Mouse (Mus musculus): ENCODE data around the gene Tmem245. TPM values are rescaled to one million over a fixed set of nuclear protein-coding genes. Genes with fewer than 3 reads are reported as not detected.
"Not testable (repeated sequence)": the region's sequence is repeated elsewhere in the genome, so short reads cannot be mapped to it uniquely, and the experiment has no call there.

The Tmem245 gene
- polyA plus RNA-seq, 1 experiment from 2014 or later: 14.6 TPM

GRCm38 (mm10) chr4:56897511-56897910, 49.7 kb downstream of the Tmem245 start:
- 82% methylated on average over 3 of the region's 3 CpGs for WGBS
- ATAC-seq (ENCODE audit: insufficient number of reproducible peaks, insufficient read depth, low FRiP score, low TSS enrichment, low read depth): no peak
- H3K27me3 ChIP-seq: no peaks in the 10 kb centered on the region
- H3K9me3 ChIP-seq: no peaks in the 10 kb centered on the region
- no peak overlapping the region for H3K27ac ChIP-seq
- peaks cover 76% of the 10 kb centered on the region for H3K36me3 ChIP-seq
- no peak overlapping the region for H3K9ac ChIP-seq (replicated peaks)
- H3K4me1 ChIP-seq (replicated peaks): no peaks in the 10 kb centered on the region
- H3K4me3 ChIP-seq (replicated peaks): no peak overlapping the region
- H3K4me2 ChIP-seq: no peak overlapping the region

DNA sequence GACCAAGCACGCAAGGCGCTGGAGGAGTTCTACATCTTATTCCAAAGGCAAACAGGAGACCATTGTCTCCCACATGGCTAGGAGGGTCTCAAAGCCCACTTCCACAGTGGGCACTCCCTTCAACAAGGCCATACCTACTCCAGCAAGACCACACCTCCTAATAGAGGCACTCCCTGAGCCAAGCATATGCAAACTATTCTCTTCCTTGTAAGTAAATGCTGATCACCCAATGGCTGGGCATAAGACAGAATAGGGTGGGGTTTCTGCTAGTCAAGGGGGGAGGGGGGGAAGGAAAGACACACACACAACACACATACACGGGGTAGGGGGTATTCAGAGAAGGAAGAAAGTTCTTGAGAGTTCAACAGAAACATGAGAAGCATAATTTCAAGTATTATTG, 53.0 kb downstream of the Tmem245 start:
- H3K9ac ChIP-seq (replicated peaks): no peak overlapping the region
- H3K36me3 ChIP-seq: peaks cover 73% of the 10 kb centered on the region
- no peaks in the 10 kb centered on the region for H3K9me3 ChIP-seq
- WGBS: 85% methylated on average over 3 of the region's 3 CpGs
- H3K27me3 ChIP-seq: no peaks in the 10 kb centered on the region
- H3K4me1 ChIP-seq (replicated peaks): no peaks in the 10 kb centered on the region
- H3K27ac ChIP-seq: no peak overlapping the region
- no peak for ATAC-seq (ENCODE audit: insufficient number of reproducible peaks, insufficient read depth, low FRiP score, low TSS enrichment, low read depth)
- H3K4me2 ChIP-seq: no peak overlapping the region
- H3K4me3 ChIP-seq (replicated peaks): no peak overlapping the region

DNA sequence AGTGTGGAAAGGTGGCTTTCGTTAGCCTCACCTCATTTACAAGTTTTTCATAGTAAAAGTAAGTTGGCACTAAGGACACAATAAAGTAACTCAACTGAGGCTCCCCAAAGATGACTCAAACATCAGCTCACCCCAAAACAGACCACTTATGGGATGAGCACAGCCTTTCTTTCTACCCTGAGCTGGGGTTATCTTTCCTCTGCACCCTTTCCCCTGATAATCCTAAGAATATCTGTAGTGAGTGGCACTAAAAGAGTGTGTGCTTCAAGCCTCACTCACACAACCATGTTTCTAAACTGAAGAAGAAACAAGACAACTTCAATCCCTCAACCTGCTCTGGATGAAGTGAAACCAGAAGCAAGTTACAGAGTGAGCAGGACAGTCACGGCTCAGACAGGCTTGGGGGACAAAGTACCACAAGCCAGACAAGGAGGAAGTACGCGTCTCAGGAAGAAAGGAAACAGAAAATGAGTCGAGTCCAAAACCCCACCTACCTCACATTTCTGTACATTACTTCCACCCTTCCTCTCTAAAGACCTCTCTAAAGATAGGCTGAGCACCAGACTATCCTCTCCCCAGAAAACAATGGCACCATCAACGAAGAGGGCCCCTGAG, 54.6 kb downstream of the Tmem245 start:
- H3K36me3 ChIP-seq: peaks cover 69% of the 10 kb centered on the region
- WGBS: 89% methylated on average over 6 of the region's 6 CpGs

GRCm38 (mm10) chr4:56888483-56888882, 58.8 kb downstream of the Tmem245 start:
- no peak overlapping the region for H3K27ac ChIP-seq
- H3K36me3 ChIP-seq: peaks cover 71% of the 10 kb centered on the region
- WGBS: 86% methylated on average over 5 of the region's 5 CpGs
- ATAC-seq (ENCODE audit: insufficient number of reproducible peaks, insufficient read depth, low FRiP score, low TSS enrichment, low read depth): no peak
- no peak overlapping the region for H3K9ac ChIP-seq (replicated peaks)
- H3K9me3 ChIP-seq: no peaks in the 10 kb centered on the region
- no peak overlapping the region for H3K4me3 ChIP-seq (replicated peaks)
- no peak overlapping the region for H3K4me2 ChIP-seq
- H3K27me3 ChIP-seq: no peaks in the 10 kb centered on the region
- no peaks in the 10 kb centered on the region for H3K4me1 ChIP-seq (replicated peaks)

More for the DNA sequence above, 54.6 kb downstream of the Tmem245 start:
- no peak for ATAC-seq (ENCODE audit: insufficient number of reproducible peaks, insufficient read depth, low FRiP score, low TSS enrichment, low read depth)
- H3K4me2 ChIP-seq: no peak overlapping the region
- H3K9ac ChIP-seq (replicated peaks): no peak overlapping the region
- H3K27ac ChIP-seq: no peak overlapping the region
- no peak overlapping the region for H3K4me3 ChIP-seq (replicated peaks)
- no peaks in the 10 kb centered on the region for H3K9me3 ChIP-seq
- no peaks in the 10 kb centered on the region for H3K4me1 ChIP-seq (replicated peaks)
- H3K27me3 ChIP-seq: no peaks in the 10 kb centered on the region

GRCm38 (mm10) chr4:56886286-56886979, 60.8 kb downstream of the Tmem245 start:
- Histone ChIP-seq H3K9ac (replicated peaks) (no peak overlapping the region), H3K27me3 (no peaks in the 10 kb centered on the region), H3K4me3 (replicated peaks) (no peak overlapping the region), H3K27ac (no peak overlapping the region), H3K4me2 (no peak overlapping the region), H3K36me3 (peaks cover 81% of the 10 kb centered on the region), H3K4me1 (replicated peaks) (no peaks in the 10 kb centered on the region), H3K9me3 (no peaks in the 10 kb centered on the region)
- ATAC-seq (ENCODE audit: insufficient number of reproducible peaks, insufficient read depth, low FRiP score, low TSS enrichment, low read depth): no peak
- WGBS: 90% methylated on average over 6 of the region's 6 CpGs

- no peaks in the 10 kb centered on the region for H3K27me3 ChIP-seq
- no peaks in the 10 kb centered on the region for H3K4me1 ChIP-seq (replicated peaks)
- H3K27ac ChIP-seq: 0 out of 2 replicates have a peak overlapping the region, but pooled peaks have one; percentile 35
- 92% methylated on average over 11 of the region's 11 CpGs for WGBS
- no peaks in the 10 kb centered on the region for H3K9me3 ChIP-seq
- no peak overlapping the region for H3K4me3 ChIP-seq (replicated peaks)
- H3K4me2 ChIP-seq: no peak overlapping the region
- no peak overlapping the region for H3K9ac ChIP-seq (replicated peaks)
- H3K36me3 ChIP-seq: peaks cover 65% of the 10 kb centered on the region
- no peak for ATAC-seq (ENCODE audit: insufficient number of reproducible peaks, insufficient read depth, low FRiP score, low TSS enrichment, low read depth)
Measured at GRCm38 (mm10) chr4:56880036-56880703, 67.1 kb downstream of the Tmem245 start.

GRCm38 (mm10) chr4:56878971-56879370, 68.3 kb downstream of the Tmem245 start:
- no peaks in the 10 kb centered on the region for H3K9me3 ChIP-seq
- H3K4me3 ChIP-seq (replicated peaks): no peak overlapping the region
- peaks cover 64% of the 10 kb centered on the region for H3K36me3 ChIP-seq
- WGBS: 86% methylated on average over 7 of the region's 7 CpGs
- H3K9ac ChIP-seq (replicated peaks): no peak overlapping the region
- H3K4me1 ChIP-seq (replicated peaks): no peaks in the 10 kb centered on the region
- no peak for ATAC-seq (ENCODE audit: insufficient number of reproducible peaks, insufficient read depth, low FRiP score, low TSS enrichment, low read depth)
- no peaks in the 10 kb centered on the region for H3K27me3 ChIP-seq
- H3K4me2 ChIP-seq: no peak overlapping the region
- H3K27ac ChIP-seq: no peak overlapping the region

DNA sequence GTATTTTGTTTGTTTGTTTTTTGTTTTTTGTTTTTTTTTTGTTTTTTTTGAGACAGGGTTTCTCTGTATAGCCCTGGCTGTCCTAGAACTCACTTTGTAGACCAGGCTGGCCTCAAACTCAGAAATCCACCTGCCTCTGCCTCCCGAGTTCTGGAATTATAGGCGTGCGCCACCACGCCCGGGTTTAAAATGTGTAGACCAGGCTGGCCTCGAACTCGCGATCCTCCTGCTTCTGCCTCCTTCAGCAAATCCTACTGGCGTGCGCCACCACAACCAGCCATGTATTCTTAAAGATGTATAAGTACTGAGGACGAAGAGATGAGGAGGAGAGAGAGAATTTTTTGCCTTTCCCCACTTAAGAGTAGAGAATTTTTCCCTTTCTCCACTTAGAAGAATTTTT, 76.7 kb downstream of the Tmem245 start:
- H3K9ac ChIP-seq (replicated peaks); H3K9me3 ChIP-seq; H3K4me1 ChIP-seq (replicated peaks); H3K27ac ChIP-seq; H3K27me3 ChIP-seq; H3K4me3 ChIP-seq (replicated peaks); ATAC-seq (ENCODE audit: insufficient number of reproducible peaks, insufficient read depth, low FRiP score, low TSS enrichment, low read depth); H3K4me2 ChIP-seq: not testable (repeated sequence)
- peaks cover 34% of the 10 kb centered on the region for H3K36me3 ChIP-seq
- 98% methylated on average over 11 of the region's 11 CpGs for WGBS

DNA sequence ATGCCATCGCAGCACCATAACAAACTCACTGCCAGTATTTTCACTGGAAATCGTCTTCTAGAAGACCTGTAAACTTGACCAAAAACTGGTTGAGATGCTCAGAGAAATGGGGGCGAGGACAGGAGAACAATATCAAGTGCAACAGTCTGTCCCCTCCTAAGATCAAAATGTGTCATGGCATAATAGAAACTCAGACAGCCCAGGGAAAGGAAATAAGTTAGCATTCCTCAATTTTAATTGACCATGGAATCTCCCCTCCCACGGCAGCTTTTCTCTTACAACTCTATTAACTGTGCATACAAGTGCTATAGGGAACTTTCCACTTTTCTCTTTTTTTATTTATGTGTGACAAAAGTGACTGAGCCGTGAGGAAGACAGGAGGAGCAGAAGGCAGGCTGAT, 79.5 kb downstream of the Tmem245 start:
- H3K4me1 ChIP-seq (replicated peaks): peaks cover 16% of the 10 kb centered on the region
- peaks cover 13% of the 10 kb centered on the region for H3K36me3 ChIP-seq
- H3K4me2 ChIP-seq: no peak overlapping the region
- no peak overlapping the region for H3K9ac ChIP-seq (replicated peaks)
- H3K9me3 ChIP-seq: no peaks in the 10 kb centered on the region
- no peak overlapping the region for H3K4me3 ChIP-seq (replicated peaks)
- no peaks in the 10 kb centered on the region for H3K27me3 ChIP-seq
- H3K27ac ChIP-seq: no peak overlapping the region
- 84% methylated on average over 5 of the region's 5 CpGs for WGBS
- ATAC-seq (ENCODE audit: insufficient number of reproducible peaks, insufficient read depth, low FRiP score, low TSS enrichment, low read depth): no peak

DNA sequence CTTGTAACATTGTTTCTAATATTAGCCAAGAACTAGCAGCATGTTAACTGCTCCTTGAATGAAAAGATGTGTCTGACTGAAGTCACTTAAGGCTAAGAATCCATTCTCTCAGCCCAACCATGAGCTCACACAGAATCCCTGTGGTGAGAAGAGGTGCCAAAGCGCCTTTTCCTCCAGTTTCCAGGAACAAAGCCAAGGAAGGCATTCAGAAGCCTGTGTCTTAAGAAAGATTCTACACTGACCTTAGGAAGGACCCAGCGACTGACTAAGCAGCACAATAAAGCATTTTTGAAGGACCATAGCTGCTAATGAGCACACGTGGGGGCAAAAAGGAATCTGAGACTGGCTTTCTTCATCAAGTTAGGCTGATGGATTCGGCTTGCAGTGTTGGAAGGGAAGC, 81.3 kb downstream of the Tmem245 start:
- no peak for ATAC-seq (ENCODE audit: insufficient number of reproducible peaks, insufficient read depth, low FRiP score, low TSS enrichment, low read depth)
- 66% methylated on average over 4 of the region's 4 CpGs for WGBS
- Histone ChIP-seq H3K4me2 (no peak overlapping the region), H3K9me3 (no peaks in the 10 kb centered on the region), H3K27ac (no peak overlapping the region), H3K9ac (replicated peaks) (no peak overlapping the region), H3K36me3 (peaks cover 1% of the 10 kb centered on the region), H3K4me3 (replicated peaks) (no peak overlapping the region), H3K27me3 (no peaks in the 10 kb centered on the region), H3K4me1 (replicated peaks) (peaks cover 16% of the 10 kb centered on the region)

DNA sequence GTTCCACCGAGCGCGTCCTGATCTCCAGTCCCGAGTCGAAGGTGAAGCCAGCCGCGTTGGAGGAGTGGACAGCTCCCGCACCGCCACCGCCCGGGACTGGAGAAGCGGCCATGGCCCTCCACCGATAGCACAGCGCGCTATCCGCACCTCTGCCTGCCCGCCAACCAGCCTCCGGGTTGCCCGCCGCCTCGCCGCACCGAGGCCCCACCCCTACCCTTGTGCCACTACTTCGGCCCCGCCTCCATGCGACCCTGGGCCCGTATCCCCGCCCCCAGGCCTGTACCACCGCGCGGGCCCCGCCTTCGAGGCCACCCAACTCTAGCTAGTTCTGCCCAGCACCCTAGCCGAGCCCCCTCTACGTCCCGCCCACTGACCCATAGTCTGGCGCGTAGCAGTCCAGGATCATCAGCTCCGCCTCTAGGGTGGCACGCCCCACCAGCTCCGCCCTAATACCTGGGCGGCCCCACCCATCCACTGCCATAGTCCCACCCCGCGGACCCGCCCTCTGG, 82.2 kb downstream of the Tmem245 start, which contains the start of gene Ctnnal1:
Gene Ctnnal1, minus strand, starts transcription at position 186 of the 509 bp plus-strand sequence.
- H3K9me3 ChIP-seq: no peaks in the 10 kb centered on the region
- H3K4me1 ChIP-seq (replicated peaks): peaks cover 16% of the 10 kb centered on the region
- under 1% methylated on average over 41 of the region's 45 CpGs for whole genome bisulfite sequencing
- H3K27ac ChIP-seq: peak within 1 kb of the TSS; percentile 87
- H3K4me2 ChIP-seq: peak within 1 kb of the TSS; percentile 85
- H3K36me3 ChIP-seq: no peaks in the 10 kb centered on the region; the same call in 1 of the 2 replicates
- H3K27me3 ChIP-seq: no peaks in the 10 kb centered on the region
- H3K4me3 ChIP-seq (replicated peaks): peak within 1 kb of the TSS; percentile 83
- peak; percentile 98 for ATAC-seq (ENCODE audit: insufficient number of reproducible peaks, insufficient read depth, low FRiP score, low TSS enrichment, low read depth)
- peak within 1 kb of the TSS; percentile 85 for H3K9ac ChIP-seq (replicated peaks)

Data from limb, embryonic 12.5 days (tissue).